Mouse (Mus musculus) liver (tissue): ENCODE measurements around the gene 1700023F06Rik.
"Not testable (repeated sequence)": the region's sequence is repeated elsewhere in the genome, so short reads cannot be mapped to it uniquely, and the experiment has no call there.

Experiments used
- DNase-seq: peaks from one replicate; pipeline ENCODE4 v3.0.0-alpha.2; 2020; ENCODE audit warnings: mixed read lengths

The 1700023F06Rik gene

GRCm38 (mm10) chr11:103222718-103223117, 14.4 kb upstream of the 1700023F06Rik start:
- DNase-seq = not testable (repeated sequence)

- DNase-seq = no peak
Measured at GRCm38 (mm10) chr11:103221437-103221836, 13.1 kb upstream of the 1700023F06Rik start.

- DNase-seq = no peak
Measured at GRCm38 (mm10) chr11:103219995-103220394, 11.6 kb upstream of the 1700023F06Rik start.

- DNase-seq = no peak
Measured at GRCm38 (mm10) chr11:103219259-103219658, 10.9 kb upstream of the 1700023F06Rik start.

GRCm38 (mm10) chr11:103218517-103218901, 10.2 kb upstream of the 1700023F06Rik start:
- no peak for DNase-seq

- peak; percentile 63 for DNase-seq
Measured at GRCm38 (mm10) chr11:103217790-103218516, 9.6 kb upstream of the 1700023F06Rik start, which contains the start of gene Spata32. Gene Spata32 (minus strand): TSS chr11:103218432.

GRCm38 (mm10) chr11:103215355-103215754, 7.0 kb upstream of the 1700023F06Rik start:
- DNase-seq = no peak

GRCm38 (mm10) chr11:103213712-103214111, 5.4 kb upstream of the 1700023F06Rik start:
- no peak for DNase-seq

GRCm38 (mm10) chr11:103210291-103210690, 1.9 kb upstream of the 1700023F06Rik start:
- no peak for DNase-seq

- DNase-seq = no peak
Measured at GRCm38 (mm10) chr11:103206203-103206602, 2.2 kb downstream of the 1700023F06Rik start.

GRCm38 (mm10) chr11:103202376-103202775, 6.0 kb downstream of the 1700023F06Rik start:
- DNase-seq = no peak

- peak; percentile 38 for DNase-seq
Measured at GRCm38 (mm10) chr11:103201664-103202063, 6.7 kb downstream of the 1700023F06Rik start.

- DNase-seq = no peak
Measured at GRCm38 (mm10) chr11:103198911-103199803, 9.2 kb downstream of the 1700023F06Rik start.

GRCm38 (mm10) chr11:103198339-103198738, 10.0 kb downstream of the 1700023F06Rik start:
- DNase-seq = no peak

GRCm38 (mm10) chr11:103197340-103197739, 11.0 kb downstream of the 1700023F06Rik start:
- DNase-seq = no peak

- DNase-seq = no peak
Measured at GRCm38 (mm10) chr11:103195656-103196055, 12.7 kb downstream of the 1700023F06Rik start.

GRCm38 (mm10) chr11:103195236-103195635, 13.1 kb downstream of the 1700023F06Rik start:
- no peak for DNase-seq

- no peak for DNase-seq
Measured at GRCm38 (mm10) chr11:103193825-103194168, 14.6 kb downstream of the 1700023F06Rik start.

GRCm38 (mm10) chr11:103192956-103193824, 15.2 kb downstream of the 1700023F06Rik start:
- no peak for DNase-seq

GRCm38 (mm10) chr11:103192230-103192955, 16.0 kb downstream of the 1700023F06Rik start:
- DNase-seq = no peak

GRCm38 (mm10) chr11:103184891-103185290, 23.5 kb downstream of the 1700023F06Rik start:
- no peak for DNase-seq

GRCm38 (mm10) chr11:103181911-103182310, 26.4 kb downstream of the 1700023F06Rik start:
- no peak for DNase-seq
